Mouse (Mus musculus) limb, embryonic 11.5 days (tissue): ENCODE measurements around the gene Ptpn11. TPM values are rescaled to one million over a fixed set of nuclear protein-coding genes. Genes with fewer than 3 reads are reported as not detected.
A peak's percentile ranks its signal among the peaks of the same experiment; 100 is the strongest.

Source experiments
- ATAC-seq: fragments of 200-750 bp; cut with Nextera tagmentation; 2 replicates; pipeline ENCODE4 v1.8.0; 2017; ENCODE audit warnings: low read depth; ENCODE audit not compliant: insufficient number of reproducible peaks, low FRiP score, low TSS enrichment
- DNase-seq: peaks from one replicate; pipeline ENCODE4 v3.0.0-alpha.2; 2015; ENCODE audit warnings: low spot score
- H3K27ac ChIP-seq: fragments of 300-500 bp; sonication (generic); replicated peaks from 2 replicates; pipeline ENCODE4 v1.5.1; 2014; ENCODE audit warnings: low read depth, mild to moderate bottlenecking, low read length
- H3K27me3 ChIP-seq: fragments of 300-500 bp; sonication (generic); 2 replicates; pipeline ENCODE4 v1.6.1; 2014; ENCODE audit warnings: mild to moderate bottlenecking, low read length, mixed read lengths; ENCODE audit not compliant: control insufficient read depth, insufficient read depth
- H3K36me3 ChIP-seq: fragments of 300-500 bp; sonication (generic); 2 replicates; pipeline ENCODE4 v1.6.1; 2014; ENCODE audit warnings: mild to moderate bottlenecking, low read length, moderate library complexity, mixed read lengths; ENCODE audit not compliant: control insufficient read depth, insufficient read depth
- H3K4me1 ChIP-seq: fragments of 300-500 bp; sonication (generic); 2 replicates; pipeline ENCODE4 v1.6.1; 2014; ENCODE audit warnings: low read length, mixed read lengths; ENCODE audit not compliant: control insufficient read depth, insufficient read depth
- H3K4me2 ChIP-seq: fragments of 300-500 bp; sonication (generic); 2 replicates; pipeline ENCODE4 v1.6.1; 2014; ENCODE audit warnings: low read depth, mild to moderate bottlenecking, moderate library complexity; ENCODE audit not compliant: severe bottlenecking
- H3K4me3 ChIP-seq: fragments of 300-500 bp; sonication (generic); 2 replicates; pipeline ENCODE4 v1.5.1; 2014; ENCODE audit warnings: low read depth, low read length
- H3K9ac ChIP-seq: fragments of 300-500 bp; sonication (generic); 2 replicates; pipeline ENCODE4 v1.6.1; 2014; ENCODE audit warnings: mild to moderate bottlenecking, low read length
- H3K9me3 ChIP-seq: fragments of 300-500 bp; sonication (generic); 2 replicates; pipeline ENCODE4 v1.6.1; 2016; ENCODE audit warnings: low read length; ENCODE audit not compliant: control insufficient read depth
- WGBS: fragments of 180-500 bp; shearing (Covaris S2); extraction: QIAGEN DNeasy Blood & Tissue Kit; methylation state at CpG from one replicate; pipeline ENCODE4 v1.1.7; 2014; 5-methylcytosine and 5-hydroxymethylcytosine counted together
- polyA plus RNA-seq: library from polyadenylated mRNA; unstranded; fragments of >200 nt; fragmentation: Nextera tagmentation; extraction: Ambion mirVana; gene quantifications from 2 replicates; pipeline ENCODE4 v1.2.1, GENCODE M21; 2014

Ptpn11 gene
- polyA plus RNA-seq, 1 experiment from 2014 or later, result 27.5 TPM

DNA sequence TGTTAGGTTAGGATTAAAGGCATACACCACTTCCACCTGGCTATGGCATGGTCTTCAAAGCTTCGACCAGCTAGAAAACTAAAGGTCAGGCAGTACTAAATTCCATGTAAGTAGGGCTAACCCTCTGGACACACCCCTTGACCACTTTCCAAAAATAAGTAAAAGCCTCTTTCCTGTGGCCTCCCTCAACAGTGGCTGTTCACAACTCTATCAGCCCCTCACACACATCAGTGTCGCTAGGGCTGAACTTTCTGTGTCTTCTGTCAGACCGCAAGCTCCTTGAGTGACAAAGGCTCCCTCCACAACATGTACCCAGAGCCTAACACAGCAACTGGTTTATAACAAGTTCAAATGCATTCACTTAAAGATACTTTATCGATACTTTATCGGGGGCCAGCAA is 7.2 kb upstream of the Ptpn11 start:
- no peak overlapping the region for H3K4me3 ChIP-seq
- DNase-seq, result no peak
- H3K27ac ChIP-seq, result no peak overlapping the region
- no peak overlapping the region for H3K9ac ChIP-seq
- no peaks in the 10 kb centered on the region for H3K4me1 ChIP-seq
- H3K27me3 ChIP-seq, result no peaks in the 10 kb centered on the region
- no peaks in the 10 kb centered on the region for H3K9me3 ChIP-seq
- no peak overlapping the region for H3K4me2 ChIP-seq
- 82% methylated on average over 5 of the region's 5 CpGs for WGBS
- ATAC-seq, result no peak
- no peaks in the 10 kb centered on the region for H3K36me3 ChIP-seq

- H3K9ac ChIP-seq, result no peak overlapping the region
Observed at GRCm38 (mm10) chr5:121197337-121197736, 6.1 kb upstream of the Ptpn11 start.

GRCm38 (mm10) chr5:121196764-121197163 is 5.6 kb upstream of the Ptpn11 start:
- Histone ChIP-seq H3K4me1 (no peaks in the 10 kb centered on the region), H3K27me3 (no peaks in the 10 kb centered on the region), H3K9me3 (no peaks in the 10 kb centered on the region), H3K27ac (no peak overlapping the region), H3K4me3 (no peak overlapping the region), H3K9ac (no peak overlapping the region), H3K36me3 (no peaks in the 10 kb centered on the region), H3K4me2 (no peak overlapping the region)
- ATAC-seq, result no peak
- no peak for DNase-seq
- 56% methylated on average over 5 of the region's 5 CpGs for WGBS

More at GRCm38 (mm10) chr5:121197337-121197736, 6.1 kb upstream of the Ptpn11 start:
- no peaks in the 10 kb centered on the region for H3K9me3 ChIP-seq
- H3K4me2 ChIP-seq, result no peak overlapping the region
- DNase-seq, result no peak
- H3K36me3 ChIP-seq, result no peaks in the 10 kb centered on the region
- no peak overlapping the region for H3K4me3 ChIP-seq
- H3K27ac ChIP-seq, result no peak overlapping the region
- H3K4me1 ChIP-seq, result no peaks in the 10 kb centered on the region
- H3K27me3 ChIP-seq, result no peaks in the 10 kb centered on the region
- ATAC-seq, result no peak
- WGBS, result 80% methylated on average over 2 of the region's 2 CpGs

GRCm38 (mm10) chr5:121194173-121194572 is 3.0 kb upstream of the Ptpn11 start:
- no peak overlapping the region for H3K9ac ChIP-seq
- no peak overlapping the region for H3K4me3 ChIP-seq
- H3K27me3 ChIP-seq, result no peaks in the 10 kb centered on the region
- H3K36me3 ChIP-seq, result no peaks in the 10 kb centered on the region
- no peak overlapping the region for H3K4me2 ChIP-seq
- DNase-seq (no peak), ATAC-seq (no peak)
- H3K4me1 ChIP-seq, result peaks cover 4% of the 10 kb centered on the region; the same call in 1 of the 2 replicates
- 27% methylated on average over 1 of the region's 1 CpGs for WGBS
- H3K27ac ChIP-seq, result no peak overlapping the region
- no peaks in the 10 kb centered on the region for H3K9me3 ChIP-seq

- Histone ChIP-seq H3K9me3 (no peaks in the 10 kb centered on the region), H3K27me3 (no peaks in the 10 kb centered on the region), H3K36me3 (no peaks in the 10 kb centered on the region), H3K4me2 (peak overlapping the region; percentile 85), H3K4me3 (peak overlapping the region; percentile 95), H3K4me1 (peaks cover 5% of the 10 kb centered on the region; the same call in 1 of the 2 replicates), H3K27ac (no peak overlapping the region), H3K9ac (peak overlapping the region; percentile 94)
- ATAC-seq, result peak; percentile 8; the same call in 1 of the 2 replicates
- DNase-seq, result no peak
- 9% methylated on average over 17 of the region's 17 CpGs for WGBS
Observed at GRCm38 (mm10) chr5:121191584-121191906, 348 bp upstream of the Ptpn11 start.

- Histone ChIP-seq H3K4me2 (peak overlapping the region; percentile 85), H3K9ac (peak overlapping the region; percentile 94), H3K4me1 (peaks cover 9% of the 10 kb centered on the region; the same call in 1 of the 2 replicates), H3K9me3 (no peaks in the 10 kb centered on the region), H3K36me3 (no peaks in the 10 kb centered on the region), H3K27me3 (no peaks in the 10 kb centered on the region), H3K27ac (no peak overlapping the region), H3K4me3 (peak overlapping the region; percentile 95)
- no peak for DNase-seq
- 31% methylated on average over 21 of the region's 21 CpGs for WGBS
- ATAC-seq, result no peak
Observed at GRCm38 (mm10) chr5:121190210-121190835, 874 bp downstream of the Ptpn11 start.

GRCm38 (mm10) chr5:121189182-121189581 is 2.0 kb downstream of the Ptpn11 start:
- H3K36me3 ChIP-seq, result no peaks in the 10 kb centered on the region
- ATAC-seq, result no peak

GRCm38 (mm10) chr5:121188265-121188664 is 2.9 kb downstream of the Ptpn11 start:
- H3K4me1 ChIP-seq, result peaks cover 9% of the 10 kb centered on the region; the same call in 1 of the 2 replicates

More at GRCm38 (mm10) chr5:121189182-121189581, 2.0 kb downstream of the Ptpn11 start:
- H3K9me3 ChIP-seq, result no peaks in the 10 kb centered on the region
- no peaks in the 10 kb centered on the region for H3K27me3 ChIP-seq
- WGBS, result 88% methylated on average over 9 of the region's 9 CpGs
- H3K4me3 ChIP-seq, result no peak overlapping the region
- no peak overlapping the region for H3K27ac ChIP-seq
- H3K4me2 ChIP-seq, result no peak overlapping the region
- no peak overlapping the region for H3K9ac ChIP-seq
- peaks cover 9% of the 10 kb centered on the region; the same call in 1 of the 2 replicates for H3K4me1 ChIP-seq
- no peak for DNase-seq

GRCm38 (mm10) chr5:121187580-121188001 is 3.6 kb downstream of the Ptpn11 start:
- H3K9ac ChIP-seq, result no peak overlapping the region
- ATAC-seq (no peak), DNase-seq (no peak)
- H3K36me3 ChIP-seq, result no peaks in the 10 kb centered on the region
- no peaks in the 10 kb centered on the region for H3K27me3 ChIP-seq
- no peaks in the 10 kb centered on the region for H3K9me3 ChIP-seq
- peaks cover 9% of the 10 kb centered on the region; the same call in 1 of the 2 replicates for H3K4me1 ChIP-seq
- 88% methylated on average over 8 of the region's 8 CpGs for WGBS
- no peak overlapping the region for H3K27ac ChIP-seq
- H3K4me3 ChIP-seq, result no peak overlapping the region
- H3K4me2 ChIP-seq, result no peak overlapping the region

More at GRCm38 (mm10) chr5:121188265-121188664, 2.9 kb downstream of the Ptpn11 start:
- no peaks in the 10 kb centered on the region for H3K27me3 ChIP-seq
- DNase-seq (no peak), ATAC-seq (no peak)
- no peaks in the 10 kb centered on the region for H3K9me3 ChIP-seq
- no peaks in the 10 kb centered on the region for H3K36me3 ChIP-seq
- 96% methylated on average over 9 of the region's 9 CpGs for WGBS
- no peak overlapping the region for H3K27ac ChIP-seq
- no peak overlapping the region for H3K4me2 ChIP-seq
- H3K9ac ChIP-seq, result no peak overlapping the region
- no peak overlapping the region for H3K4me3 ChIP-seq
